Mouse (Mus musculus) embryo, embryonic 11.5 days (tissue): ENCODE results near the gene Mvb12b.

Source experiments
- DNase-seq: peaks from one replicate; pipeline ENCODE4 v3.0.0-alpha.2; 2012; ENCODE audit warnings: low read depth, low spot score

Mvb12b gene

DNA sequence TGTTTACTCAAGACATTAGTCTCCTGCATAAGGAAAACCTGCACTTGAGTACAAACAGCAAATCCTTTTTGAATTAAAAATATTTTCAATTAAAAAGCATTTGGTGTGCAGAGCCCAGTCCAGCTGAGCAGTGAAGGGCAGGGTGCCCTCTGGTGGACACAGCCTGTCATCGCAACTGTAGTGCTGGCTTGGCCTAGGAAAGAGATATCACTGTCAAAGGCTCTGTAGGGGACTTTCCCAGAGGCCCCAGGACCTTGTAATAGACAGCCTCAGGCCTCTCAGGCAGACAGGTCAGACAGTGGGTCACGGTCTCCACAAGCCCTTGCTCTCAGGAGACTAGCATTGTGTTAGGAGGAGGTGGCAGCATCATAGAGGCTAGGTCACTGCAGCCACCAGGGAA lies 151.0 kb downstream of the Mvb12b start:
- DNase-seq = peak; percentile 59

DNA sequence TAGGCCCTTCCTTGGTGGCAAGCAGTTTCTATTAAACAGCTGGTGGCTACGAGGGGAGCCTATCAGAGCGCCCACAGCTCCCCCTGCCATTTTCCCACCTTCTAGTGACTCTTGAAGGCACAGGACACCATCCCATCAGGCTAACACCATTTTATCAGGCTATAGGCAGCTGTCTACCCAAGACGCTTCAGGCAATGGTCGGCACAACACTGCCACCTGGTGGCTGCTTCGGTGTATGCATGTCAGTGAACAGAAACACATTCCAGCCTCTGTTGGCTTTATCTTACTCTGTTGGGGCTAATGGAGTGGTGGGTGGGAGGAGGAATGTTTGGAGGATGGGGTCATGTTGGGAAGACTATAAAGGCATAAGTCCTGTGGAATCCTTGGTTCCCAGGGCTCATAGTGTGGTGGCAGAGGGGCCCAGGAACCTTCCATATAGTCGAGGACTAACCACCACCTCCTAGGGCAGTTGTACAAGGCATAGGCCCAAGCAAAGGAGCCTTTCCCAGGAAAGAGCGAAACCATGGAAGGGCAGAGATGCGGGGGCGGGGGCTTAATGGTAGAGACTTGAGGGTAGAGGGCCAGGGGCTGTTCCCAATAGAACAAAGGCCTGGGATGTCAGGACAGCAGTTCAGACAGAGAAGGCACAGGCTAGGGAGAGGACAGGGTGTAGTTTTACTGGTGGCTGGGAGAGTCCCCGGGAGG lies 152.8 kb downstream of the Mvb12b start:
- peak; percentile 75 for DNase-seq

DNA sequence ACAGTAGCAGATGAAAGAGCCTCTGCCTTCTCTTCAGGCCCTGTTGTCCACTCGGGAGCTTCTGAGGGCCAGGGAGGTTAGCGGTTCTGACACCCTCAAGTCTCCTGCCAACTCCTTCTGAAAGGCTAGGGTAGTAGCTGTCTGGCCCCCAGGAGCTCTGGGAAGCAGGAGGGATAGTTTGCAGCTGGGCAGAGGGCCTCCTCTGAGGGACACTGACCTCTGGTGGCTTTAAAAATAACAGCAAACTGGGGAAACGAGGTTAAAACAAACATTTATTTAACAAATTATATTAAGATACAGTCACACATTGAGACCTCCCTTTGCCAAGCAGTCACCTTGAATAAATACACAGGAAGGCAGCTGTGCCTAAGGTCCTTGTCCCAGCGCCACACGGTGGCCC lies 158.0 kb downstream of the Mvb12b start:
- DNase-seq = no peak

DNA sequence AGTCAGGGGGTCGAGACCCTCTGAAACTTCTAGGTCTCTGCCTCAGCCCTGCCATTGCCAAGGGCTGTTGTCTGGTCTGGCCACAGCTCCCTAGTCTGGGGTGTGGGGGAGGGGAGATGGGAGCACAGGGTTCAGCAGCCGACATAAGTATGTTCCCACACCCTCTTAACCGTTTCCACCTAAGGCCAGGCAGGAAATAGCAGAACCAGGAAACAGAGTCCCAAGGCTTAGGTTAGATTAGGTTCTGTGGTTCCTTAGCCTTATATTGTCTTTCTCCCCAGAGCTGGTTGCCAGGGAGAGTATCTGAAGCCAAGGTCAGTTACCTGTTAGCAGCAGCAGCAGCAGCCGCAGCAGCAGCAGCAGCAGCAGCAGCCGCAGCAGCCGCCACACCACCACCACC lies 160.5 kb downstream of the Mvb12b start:
- no peak for DNase-seq

DNA sequence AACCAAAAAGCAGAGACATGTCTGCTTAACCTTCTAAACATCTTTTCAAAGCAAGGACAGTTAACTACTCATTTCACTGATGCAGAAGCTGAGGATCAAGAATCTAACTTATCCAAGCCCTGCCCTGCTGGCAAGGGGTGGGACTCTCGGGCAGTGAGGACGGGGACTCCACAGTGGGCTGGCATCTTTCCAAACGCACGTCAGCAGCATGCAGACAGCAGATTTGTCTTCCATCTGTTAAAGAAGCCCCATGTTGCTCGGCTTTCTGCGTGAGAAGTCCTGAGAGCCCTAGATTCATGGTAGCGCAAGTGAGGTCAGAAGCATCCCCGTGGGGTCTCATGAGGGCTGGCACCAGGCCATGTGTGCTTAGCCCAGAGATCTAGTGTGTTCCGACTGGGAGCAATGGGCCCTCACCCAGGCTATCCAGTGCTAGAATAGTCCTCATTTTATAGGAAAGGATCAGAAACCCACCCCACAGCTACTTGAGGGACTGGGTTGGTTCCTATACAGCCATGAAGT lies 167.3 kb downstream of the Mvb12b start:
- no peak for DNase-seq

DNA sequence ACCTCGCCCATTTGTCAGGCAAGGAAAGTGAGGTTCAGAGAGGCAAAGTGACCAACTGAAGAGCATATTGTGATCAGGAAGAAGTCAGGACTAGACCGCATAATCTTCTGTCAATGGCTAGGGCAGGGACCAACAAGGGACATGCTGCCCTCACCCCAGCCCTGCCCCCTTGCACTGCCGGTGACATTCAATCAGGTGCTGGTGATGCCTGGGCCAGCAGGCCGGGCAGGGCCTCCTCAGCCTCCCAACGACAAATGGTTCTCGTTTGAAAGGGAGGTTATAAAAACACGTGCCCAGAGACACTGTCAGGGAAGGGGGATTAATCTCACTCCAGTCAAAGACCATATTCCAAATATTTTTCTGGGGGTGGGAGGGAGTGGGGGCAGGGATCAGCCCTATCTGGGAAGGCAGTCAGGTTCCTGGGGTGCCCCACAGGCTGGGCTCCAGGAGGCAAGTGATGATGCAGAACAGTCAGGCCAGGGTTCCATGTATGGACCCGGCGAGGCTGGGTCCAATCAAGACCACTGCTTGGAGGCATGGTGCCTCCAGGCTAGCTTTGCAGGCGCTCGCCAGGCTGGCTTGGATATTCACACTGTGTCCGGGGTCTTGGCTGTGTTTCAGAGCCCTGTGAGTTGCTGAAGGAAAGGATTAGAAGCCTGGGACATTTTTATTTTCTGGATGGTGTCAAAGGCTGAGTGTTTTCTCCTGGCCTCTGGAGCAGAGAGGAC lies 168.2 kb downstream of the Mvb12b start:
- DNase-seq = no peak

DNA sequence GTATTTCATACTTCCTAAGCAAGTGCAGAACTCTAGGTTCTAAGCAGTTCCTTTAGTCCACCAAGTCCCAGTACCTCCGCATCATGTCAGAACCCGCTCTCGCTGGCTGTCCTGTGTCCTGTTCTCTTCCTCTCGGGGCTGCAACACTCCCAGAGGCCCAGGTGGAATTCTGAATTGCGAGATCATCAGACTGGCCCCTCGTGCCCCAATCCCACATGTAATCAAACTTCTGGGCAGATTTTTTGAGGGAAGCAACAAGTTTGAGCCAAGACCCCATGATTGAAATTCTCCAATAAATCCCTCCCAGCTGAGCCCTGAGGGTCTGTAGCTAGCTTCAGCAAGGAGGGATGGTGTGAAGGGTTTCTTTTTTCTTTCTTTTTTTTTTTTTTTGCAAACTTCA lies 169.2 kb downstream of the Mvb12b start:
- no peak for DNase-seq

DNA sequence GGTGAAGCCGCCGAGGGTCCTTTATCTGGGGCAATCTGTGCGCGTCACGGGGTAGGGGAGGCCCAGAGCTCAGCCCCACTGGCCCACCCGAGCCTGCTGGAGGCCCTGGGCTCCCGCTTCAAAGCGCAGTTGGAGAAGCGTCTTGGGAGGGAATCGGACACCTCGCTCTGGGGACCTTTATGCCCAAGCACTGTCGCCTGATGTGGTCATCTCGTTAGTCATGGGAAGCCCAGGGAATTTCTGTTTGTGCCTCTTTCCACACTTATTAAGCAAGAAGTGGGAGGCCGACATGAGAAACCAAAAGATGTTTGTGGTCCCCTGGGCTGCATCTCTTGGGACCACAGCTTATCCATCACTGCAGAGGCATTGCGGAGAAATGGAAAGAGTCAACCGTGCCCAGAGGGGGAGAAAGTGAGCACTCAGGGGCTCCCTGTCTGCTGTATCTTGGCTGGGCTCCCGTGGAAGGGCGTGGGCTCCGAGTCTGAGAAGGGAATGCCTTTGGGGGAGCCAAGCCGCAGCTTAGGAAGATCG lies 169.9 kb downstream of the Mvb12b start:
- no peak for DNase-seq

DNA sequence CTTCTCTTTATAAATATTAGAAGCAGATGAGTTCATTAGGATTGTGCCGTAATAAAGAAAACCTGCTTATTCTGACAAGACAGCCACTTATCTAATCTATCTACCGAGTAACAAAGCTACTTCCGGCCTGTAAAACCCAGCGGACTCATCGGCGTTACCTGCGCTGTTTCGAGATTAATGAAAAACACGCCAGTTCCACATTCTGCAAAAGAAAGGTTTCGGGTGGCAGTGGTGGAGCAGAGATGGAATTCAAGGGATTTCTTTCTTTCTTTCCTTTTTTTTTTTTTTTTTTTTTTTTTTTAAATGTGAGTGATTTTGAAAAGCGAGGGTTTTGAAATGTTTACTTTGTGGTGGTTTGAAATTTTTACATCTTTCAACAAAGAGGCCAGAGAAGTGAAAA lies 170.4 kb downstream of the Mvb12b start:
- no peak for DNase-seq

DNA sequence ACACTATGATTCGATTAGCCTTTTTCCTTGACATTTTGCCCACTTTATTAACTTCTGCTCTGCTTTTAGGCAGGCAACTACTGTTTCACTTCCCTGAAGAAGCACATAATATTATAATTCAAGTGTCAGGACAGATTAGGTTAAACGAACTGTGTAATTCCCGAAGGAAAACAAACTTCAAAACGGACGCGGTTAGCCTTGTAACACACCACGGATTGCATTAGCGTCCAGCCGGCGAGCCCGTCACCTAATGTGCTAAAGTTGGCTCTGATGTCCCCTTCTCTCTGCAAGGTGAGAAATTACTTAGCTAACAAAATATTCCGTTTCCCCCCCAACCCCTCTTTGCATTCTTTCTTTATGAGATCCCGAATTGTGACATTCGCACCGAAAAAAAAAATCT lies 170.9 kb downstream of the Mvb12b start:
- DNase-seq = no peak

DNA sequence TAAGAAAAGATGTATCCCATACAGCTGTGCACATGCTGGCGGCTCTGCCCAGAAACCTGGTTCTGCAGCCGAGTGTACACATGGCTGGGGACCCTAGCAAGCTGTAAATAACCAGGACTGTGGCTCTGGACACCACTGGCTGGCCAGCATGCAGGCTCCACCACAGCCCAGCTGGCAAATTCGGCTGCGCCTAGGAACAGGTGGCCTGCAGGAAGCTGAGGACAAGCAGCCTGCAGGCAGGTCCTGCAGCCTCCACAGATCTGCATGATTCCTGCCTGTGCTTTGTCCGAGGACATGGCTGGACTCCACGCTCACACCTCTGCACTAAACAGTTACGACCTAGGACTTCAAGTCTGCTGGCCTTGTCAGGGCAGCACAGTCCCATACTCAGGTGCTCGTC lies 172.8 kb downstream of the Mvb12b start:
- no peak for DNase-seq

DNA sequence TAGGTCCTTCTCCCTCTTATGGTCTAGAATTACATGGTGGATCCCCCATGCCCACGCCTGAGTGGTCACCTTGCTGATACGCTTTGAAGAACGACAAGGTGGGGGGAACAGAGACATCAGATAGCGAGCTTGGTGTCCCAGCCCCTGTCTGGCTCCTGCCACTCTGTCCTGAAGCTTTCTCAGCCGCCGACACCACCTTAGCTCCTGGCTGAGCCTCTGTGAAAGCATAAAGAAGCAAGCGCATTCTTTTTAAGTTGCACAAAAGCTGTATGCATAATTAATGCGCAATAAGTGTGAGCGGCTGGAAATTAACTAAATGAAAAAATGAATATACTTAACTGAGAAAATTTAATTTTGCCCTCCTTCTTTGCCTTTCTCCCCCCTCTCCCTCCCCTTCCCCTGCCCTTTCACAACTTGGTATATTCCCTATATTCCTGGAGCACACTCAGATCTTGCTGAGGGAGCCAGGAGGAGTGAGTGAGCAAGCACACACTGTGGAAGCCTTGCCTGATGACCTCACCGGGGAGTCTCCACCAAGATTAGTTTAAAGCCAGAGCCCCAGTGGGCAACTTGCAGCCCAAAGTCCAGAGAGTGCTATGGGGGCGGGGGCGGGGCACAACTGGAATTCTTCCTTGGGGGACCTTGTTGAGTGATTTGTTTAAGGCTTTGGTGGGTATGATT lies 174.0 kb downstream of the Mvb12b start:
- DNase-seq = no peak

DNA sequence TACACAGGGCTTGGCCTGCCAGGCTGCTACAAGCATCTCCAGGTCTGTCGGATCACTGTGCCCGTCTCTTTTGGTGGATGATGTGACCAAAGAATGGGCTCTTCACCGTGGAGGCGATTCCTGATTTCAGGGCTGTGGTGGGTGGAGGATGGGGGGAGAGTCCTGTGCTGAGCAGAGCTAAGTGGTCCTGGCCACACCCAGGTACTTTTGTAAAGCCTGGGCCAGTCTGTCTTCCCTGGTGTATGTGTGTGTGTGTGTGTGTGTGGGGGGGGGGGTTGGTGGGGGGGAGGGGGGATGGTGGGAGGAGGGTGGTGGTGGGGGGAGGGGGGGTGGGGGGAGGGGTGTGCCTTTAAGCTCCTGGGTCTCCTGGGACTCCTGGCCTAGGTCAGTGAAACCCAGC lies 174.9 kb downstream of the Mvb12b start:
- no peak for DNase-seq

DNA sequence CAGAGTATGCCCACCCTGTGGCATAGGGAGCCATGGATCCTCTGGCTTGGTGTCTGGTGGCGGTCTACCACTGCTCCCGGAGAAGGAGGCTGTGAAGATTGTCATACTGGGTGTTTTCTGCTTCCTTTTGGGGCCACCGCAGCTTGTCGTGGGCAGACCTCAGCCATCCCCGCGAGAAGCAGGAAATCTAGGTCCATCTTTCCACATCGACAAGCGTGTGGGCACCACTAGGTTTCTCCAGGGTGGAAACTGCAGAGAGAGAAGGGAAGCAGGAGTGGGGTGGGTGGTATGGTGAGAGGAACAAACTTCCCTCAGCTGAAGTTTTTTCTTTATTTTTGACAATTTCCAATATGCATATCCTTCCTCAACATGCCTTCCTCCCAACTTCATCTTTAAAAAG lies 178.9 kb downstream of the Mvb12b start:
- no peak for DNase-seq

DNA sequence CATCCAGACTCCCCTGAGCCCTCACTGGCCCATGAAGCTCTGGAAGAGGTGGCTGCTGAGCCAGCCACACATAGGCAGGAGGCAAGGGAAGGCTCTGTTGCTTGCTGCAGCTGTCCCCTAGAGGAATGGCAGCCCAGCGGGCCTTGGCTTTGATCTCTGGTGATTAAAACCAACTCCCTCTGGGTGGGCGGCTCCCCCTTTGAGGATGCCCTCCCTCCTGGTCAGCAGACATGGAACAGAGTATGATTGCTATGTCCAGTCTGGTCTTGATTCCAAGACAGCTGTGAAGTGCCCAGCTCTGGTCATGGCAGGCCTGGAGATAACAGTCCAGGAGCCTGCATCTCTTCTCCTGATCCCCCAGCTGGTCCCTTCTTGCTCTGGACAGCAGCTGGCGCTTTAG lies 179.7 kb downstream of the Mvb12b start:
- DNase-seq = no peak

DNA sequence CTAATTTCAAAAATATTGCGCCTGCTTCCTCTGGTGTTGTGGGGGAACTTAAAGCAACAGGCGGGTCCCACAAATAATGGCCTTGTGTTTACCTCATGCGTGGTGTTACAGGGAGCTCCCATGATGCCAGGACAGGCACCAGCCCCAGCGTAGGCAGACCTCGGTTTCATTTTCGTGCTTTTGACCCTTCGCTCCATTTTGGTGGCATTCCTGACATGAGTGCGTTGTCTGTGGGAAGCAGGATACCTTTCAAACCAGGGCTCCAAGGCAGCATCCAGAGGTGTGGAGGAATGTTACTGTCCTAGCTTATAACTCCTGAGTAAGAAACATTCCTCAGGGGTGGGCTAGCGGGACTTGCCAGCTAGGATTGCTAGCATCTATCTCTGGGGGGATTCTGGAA lies 181.3 kb downstream of the Mvb12b start:
- DNase-seq = no peak

DNA sequence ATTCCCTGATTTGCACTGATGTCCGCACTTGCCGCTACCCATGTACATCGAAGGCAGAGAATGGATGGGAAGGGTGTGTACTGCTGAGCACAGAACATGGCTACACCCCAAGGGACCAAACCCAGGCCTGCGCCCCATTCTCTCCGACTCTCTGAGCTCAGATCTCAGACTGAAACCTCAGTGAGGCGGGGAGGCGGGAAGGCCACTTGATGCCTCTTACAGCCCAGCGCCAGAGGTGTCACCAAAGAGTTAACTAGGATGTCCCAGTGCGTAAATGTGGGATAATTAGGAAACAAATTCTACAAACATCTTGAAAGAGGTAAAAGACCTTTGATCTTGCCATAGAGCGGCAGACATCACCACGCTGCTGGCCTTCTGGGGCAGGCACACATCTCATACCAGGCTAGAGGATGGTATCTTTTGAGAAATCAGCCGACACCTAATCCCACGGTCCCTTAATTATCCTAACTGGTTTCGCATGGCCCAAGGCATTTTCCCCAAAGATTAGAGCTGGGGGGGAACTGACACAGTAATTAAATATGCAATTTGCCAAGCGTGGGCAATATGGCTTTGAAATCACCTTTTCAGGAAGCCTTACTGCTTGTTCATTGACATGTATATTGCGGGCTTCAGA lies 181.9 kb downstream of the Mvb12b start:
- DNase-seq = no peak

DNA sequence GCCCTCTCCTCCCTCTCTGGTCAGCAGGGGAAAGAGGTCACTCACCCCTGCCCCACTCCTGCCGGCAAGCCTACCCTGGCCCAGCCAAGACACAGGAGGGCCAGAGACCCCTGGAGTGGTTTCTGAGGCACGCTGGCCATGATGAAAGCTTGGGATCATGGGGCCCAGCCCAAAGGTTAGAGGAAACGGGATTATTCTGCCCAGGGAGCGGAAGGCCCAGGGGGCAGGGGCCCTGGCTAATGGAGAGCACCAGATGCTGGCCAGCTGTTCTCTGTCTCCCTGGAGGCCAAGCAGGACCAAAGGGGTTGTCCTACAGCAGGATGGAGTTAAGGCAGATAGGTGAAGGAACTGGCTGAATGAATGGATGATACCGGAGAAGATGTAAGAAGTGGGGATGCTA lies 184.5 kb downstream of the Mvb12b start:
- no peak for DNase-seq

DNA sequence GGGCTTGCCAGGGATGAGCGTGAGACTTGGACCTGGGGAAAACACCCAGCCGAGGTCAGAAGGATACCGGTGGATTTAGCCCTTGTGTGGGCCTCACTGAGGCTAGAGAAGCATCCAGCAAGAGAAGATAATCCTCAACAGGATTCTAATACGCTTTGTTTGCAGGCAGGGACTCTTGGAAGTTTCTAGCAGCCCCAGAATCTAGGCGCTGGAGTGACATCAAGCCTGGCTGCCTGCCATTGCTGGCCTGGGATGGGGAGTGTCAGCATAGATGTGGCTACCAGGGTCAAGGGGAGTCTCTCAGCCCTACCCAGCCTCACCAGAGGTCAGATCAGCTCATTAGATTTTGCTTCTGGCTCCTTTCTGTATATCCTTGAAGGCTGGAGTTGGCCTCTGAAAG lies 185.0 kb downstream of the Mvb12b start:
- no peak for DNase-seq

DNA sequence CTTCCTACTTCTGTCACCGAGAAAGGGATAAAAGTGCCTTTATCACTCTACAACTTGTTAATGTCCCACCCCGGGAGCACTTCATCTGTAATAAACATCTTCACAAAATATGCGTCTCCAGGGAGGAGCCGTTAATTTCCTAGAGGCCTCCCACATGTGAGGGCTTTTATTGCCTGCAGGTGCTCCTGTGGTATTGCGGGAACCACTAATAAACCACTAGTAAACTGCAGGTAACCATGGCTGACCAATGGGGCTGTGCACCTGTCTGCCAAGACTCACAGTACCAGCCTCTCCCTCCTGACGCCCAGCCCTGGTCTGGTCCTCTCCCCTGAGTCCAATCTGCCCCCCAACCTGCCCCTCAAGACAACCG lies 186.3 kb downstream of the Mvb12b start:
- no peak for DNase-seq

DNA sequence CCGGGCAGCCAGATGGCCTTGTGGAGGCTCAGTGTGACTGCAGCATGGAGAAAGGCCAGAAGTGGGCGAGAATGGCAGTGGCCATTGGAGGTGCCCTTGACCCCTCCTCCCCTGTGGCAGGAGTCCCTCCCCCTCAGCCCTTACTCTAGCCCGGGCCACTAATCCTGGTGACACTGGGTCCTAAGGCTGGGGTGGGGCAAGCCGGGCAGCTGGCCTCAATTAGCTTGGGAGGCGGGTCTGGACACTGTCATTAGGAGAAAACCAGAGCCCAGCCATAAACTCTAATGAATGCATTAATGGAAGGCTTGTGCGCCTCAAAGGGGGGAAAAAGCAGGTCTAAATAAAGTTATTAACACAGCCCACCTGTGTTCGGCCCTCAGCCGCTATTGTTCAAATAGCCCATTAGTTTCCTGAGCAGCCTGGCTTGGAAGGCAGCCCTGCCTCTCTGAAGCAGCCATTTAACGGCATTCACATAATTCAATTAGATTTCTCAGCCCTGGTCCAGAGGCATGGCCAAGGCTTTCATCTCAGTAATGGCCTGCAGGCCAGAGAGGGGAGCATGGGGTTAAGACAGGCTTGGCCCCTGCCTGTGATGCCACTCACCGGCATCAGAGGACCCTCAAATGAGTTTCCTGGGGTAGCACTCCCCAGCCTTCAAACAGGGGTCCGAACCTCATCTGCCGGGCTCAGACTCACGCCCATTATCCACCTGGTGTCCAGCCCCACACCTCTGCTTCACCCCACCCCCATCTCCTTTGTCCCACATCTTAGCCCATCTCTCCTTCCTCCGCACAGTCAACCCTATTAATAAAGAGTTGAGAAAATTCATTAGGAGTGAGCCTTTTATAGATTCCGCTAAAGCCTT lies 186.9 kb downstream of the Mvb12b start:
- no peak for DNase-seq
